16 mouse cellular contexts compared by ENCODE assay signal in the genomic region with DNA sequence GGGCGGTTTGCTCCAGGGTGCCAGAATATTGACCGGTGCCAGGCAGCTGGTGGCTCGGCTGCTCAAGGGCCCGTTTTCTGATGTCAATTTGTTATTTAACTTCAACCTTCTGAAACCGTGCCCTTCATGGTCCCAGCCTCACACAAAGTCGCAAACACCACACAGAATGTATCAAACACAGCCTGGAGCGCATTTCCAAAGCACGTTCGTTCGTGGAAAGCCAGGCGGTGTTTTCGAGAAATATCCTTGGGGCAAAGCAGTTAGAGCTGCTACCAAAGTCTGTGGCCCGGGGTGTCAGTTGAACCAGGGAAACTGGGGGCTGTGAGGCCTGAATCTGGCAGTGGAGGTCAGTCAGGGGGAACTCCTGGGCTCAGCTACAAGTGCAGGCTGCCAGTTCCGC.
DNase-seq lines count a peak whose midpoint lies in the region.
"Had no signal": no experiment of that assay in that cellular context is flagged by ENCODE, and none has a peak within 500 bp of the region (broad histone marks: within the 10 kb centered on the region; RNA-seq: fewer than 3 reads in every experiment).

No protein-coding gene starts in this region.

- intact Hi-C loops in left cerebral cortex, postnatal 10 days (cut with DNase I) = no loop called here
- intact Hi-C loops in heart, postnatal 25 days (cut with DNase I) = no loop called here

- peak; percentile 89 for DNase-seq in kidney, adult 11 months
- no peak for DNase-seq in kidney, postnatal 10 days
- DNase-seq in kidney, adult 8-10 months = peak; percentile 62 to 85
- peak; percentile 75 for DNase-seq in kidney, postnatal 14 days
- no peak for DNase-seq in left cerebral cortex, postnatal 10 days (ENCODE audit: extremely low spot score in 1 of 2, low spot score in 2 of 2)
- DNase-seq in cerebellum, adult 9-11 months = no peak
- DNase-seq in heart, postnatal 25 days (ENCODE audit: low spot score) = no peak
- DNase-seq: adrenal gland, postnatal 36 days; cerebellum, adult 2 months; cerebellum, postnatal 25 days; gastrocnemius, postnatal 25 days; heart, adult 18-20 months; layer of hippocampus, adult 9-11 months; right cerebral cortex, adult 18-20 months; spleen, adult 18-20 months; thymus, postnatal 4 days had no signal

Comparison
In these comparisons a context has a peak if more than half of its experiments do, and no peak if none do; other contexts are left out.
1. DNase-seq: peak in kidney, adult 11 months (single experiment), kidney, adult 8-10 months (2 of 2) and kidney, postnatal 14 days (single experiment); none in kidney, postnatal 10 days (single experiment), left cerebral cortex, postnatal 10 days (0 of 2), cerebellum, adult 9-11 months (single experiment) and heart, postnatal 25 days (single experiment).